Mouse (Mus musculus) urinary bladder, postnatal 10 days (tissue): ENCODE results near the gene Cntnap2.
"Not testable (repeated sequence)": the region's sequence is repeated elsewhere in the genome, so short reads cannot be mapped to it uniquely, and the experiment has no call there.

ENCODE experiments used
- DNase-seq: peaks from one replicate; pipeline ENCODE4 v3.0.0; 2022; ENCODE audit warnings: low spot score

Gene Cntnap2

GRCm38 (mm10) chr6:47175356-47176156, 2116.4 kb downstream of the Cntnap2 start:
- not testable (repeated sequence) for DNase-seq

- not testable (repeated sequence) for DNase-seq
These were observed 2117.0 kb downstream of the Cntnap2 start for GRCm38 (mm10) chr6:47176157-47176555.

GRCm38 (mm10) chr6:47181372-47181771, 2122.2 kb downstream of the Cntnap2 start:
- not testable (repeated sequence) for DNase-seq

GRCm38 (mm10) chr6:47182252-47182651, 2123.1 kb downstream of the Cntnap2 start:
- DNase-seq = no peak

- DNase-seq = no peak
These were observed 2123.6 kb downstream of the Cntnap2 start for GRCm38 (mm10) chr6:47182756-47183155.

- DNase-seq = not testable (repeated sequence)
These were observed 2124.7 kb downstream of the Cntnap2 start for GRCm38 (mm10) chr6:47183850-47184249.

GRCm38 (mm10) chr6:47188193-47188592, 2129.0 kb downstream of the Cntnap2 start:
- no peak for DNase-seq

GRCm38 (mm10) chr6:47188596-47188995, 2129.4 kb downstream of the Cntnap2 start:
- DNase-seq = not testable (repeated sequence)

- no peak for DNase-seq
These were observed 2131.1 kb downstream of the Cntnap2 start for GRCm38 (mm10) chr6:47190282-47190681.

GRCm38 (mm10) chr6:47191277-47191800, 2132.2 kb downstream of the Cntnap2 start:
- DNase-seq = no peak

GRCm38 (mm10) chr6:47191940-47192339, 2132.8 kb downstream of the Cntnap2 start:
- no peak for DNase-seq

GRCm38 (mm10) chr6:47192478-47192877, 2133.3 kb downstream of the Cntnap2 start:
- DNase-seq = no peak

GRCm38 (mm10) chr6:47197570-47197969, 2138.4 kb downstream of the Cntnap2 start:
- DNase-seq = no peak

- no peak for DNase-seq
These were observed 2141.5 kb downstream of the Cntnap2 start for GRCm38 (mm10) chr6:47200671-47201070.

- no peak for DNase-seq
These were observed 2148.9 kb downstream of the Cntnap2 start for GRCm38 (mm10) chr6:47208031-47208430.

- DNase-seq = no peak
These were observed 2155.6 kb downstream of the Cntnap2 start for GRCm38 (mm10) chr6:47214731-47215130.

- not testable (repeated sequence) for DNase-seq
These were observed 2164.4 kb downstream of the Cntnap2 start for GRCm38 (mm10) chr6:47223578-47223977.

GRCm38 (mm10) chr6:47225391-47225790, 2166.2 kb downstream of the Cntnap2 start:
- DNase-seq = not testable (repeated sequence)

- DNase-seq = no peak
These were observed 2168.4 kb downstream of the Cntnap2 start for GRCm38 (mm10) chr6:47227601-47228000.

- DNase-seq = no peak
These were observed 2169.6 kb downstream of the Cntnap2 start for GRCm38 (mm10) chr6:47228676-47229317.

GRCm38 (mm10) chr6:47231513-47231912, 2172.4 kb downstream of the Cntnap2 start:
- no peak for DNase-seq

- no peak for DNase-seq
These were observed 2180.3 kb downstream of the Cntnap2 start for GRCm38 (mm10) chr6:47239376-47239921.

- no peak for DNase-seq
These were observed 2182.2 kb downstream of the Cntnap2 start for GRCm38 (mm10) chr6:47241379-47241778.
